Mouse (Mus musculus): ENCODE data around the gene Rapgef4.

DNA sequence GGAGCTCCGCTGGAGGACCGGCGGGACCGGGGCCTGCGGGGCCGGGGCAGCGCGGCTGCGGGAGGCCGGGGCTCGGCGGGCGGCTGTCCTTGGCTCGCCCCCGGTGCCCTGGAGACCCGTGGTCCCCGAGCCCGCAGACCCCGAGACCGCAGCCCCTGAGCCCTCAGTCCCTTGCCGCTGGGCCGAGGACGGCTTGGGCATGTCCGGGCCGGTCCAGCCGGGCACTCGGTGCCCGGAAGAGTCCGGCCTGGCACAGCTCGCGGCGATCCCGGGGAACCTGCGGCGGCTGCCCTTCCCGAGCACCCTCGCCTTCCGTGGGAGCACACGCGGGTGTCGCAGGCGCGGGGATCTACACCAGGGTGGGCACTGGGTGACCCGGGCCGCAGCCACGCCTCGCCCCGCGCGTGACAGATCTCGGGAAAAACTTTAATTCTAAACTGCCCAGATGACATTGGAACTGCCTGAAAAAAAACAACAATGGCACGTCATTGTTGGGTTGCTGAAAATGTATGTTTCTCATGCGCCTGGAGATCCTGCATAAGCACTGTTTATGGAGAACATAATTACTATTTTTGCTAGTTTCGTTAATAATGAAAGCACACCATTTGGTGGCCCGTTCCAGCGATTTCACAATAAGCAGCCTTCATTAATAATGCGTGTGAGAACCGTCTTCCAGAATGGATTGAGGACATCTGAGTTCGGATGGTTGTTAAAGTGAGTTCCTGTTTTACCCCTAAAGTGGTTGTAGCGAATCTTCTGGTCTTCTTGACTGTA is 305.0 kb downstream of the Rapgef4 start:
- no peak for TF ChIP-seq EP300 (IDR thresholded peaks at IDR 0.05; ENCODE audit: low read depth)
- TF ChIP-seq CTCF (IDR thresholded peaks at IDR 0.05; ENCODE audit: low read depth), result no peak
